Mouse (Mus musculus) layer of hippocampus, adult 9-11 months (tissue): Measurements from ENCODE around the gene Sp6.

Experiments used
- DNase-seq: peaks from one replicate; pipeline ENCODE4 v3.0.0; 2022

Gene Sp6

DNA sequence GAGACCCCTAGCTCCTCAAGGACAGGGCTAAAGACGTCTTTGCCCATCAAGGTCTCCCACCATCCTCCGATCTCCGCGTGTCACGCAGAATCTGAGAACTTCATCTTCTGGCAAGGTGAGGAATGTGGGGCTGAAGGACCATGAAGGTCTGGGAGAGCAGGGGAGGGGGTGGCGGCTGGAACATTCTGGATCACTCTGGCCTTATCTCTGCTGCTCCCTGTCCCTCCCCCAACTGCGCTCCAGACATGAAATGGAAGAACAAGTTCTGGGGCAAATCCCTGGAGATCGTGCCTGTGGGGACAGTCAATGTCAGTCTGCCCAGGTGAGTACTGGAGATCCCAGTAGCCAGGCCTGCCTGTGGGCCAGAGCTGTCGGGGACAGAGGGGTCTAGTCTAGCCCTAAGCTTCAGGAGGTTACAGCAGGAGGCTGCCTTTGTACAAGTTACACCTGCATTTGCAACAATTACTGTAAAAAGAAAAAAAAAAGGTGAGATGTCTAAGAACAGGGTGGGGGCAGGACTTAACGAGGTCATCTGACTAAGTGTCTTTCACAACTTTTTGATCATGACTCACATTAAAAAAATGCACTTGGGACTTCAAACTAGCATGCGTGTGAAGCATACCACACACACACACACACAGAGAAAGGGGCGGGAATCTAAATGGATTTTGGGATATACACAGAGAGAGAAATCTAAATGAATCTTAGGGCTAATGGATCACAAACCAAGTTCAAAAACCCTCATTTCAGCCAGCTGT, 52.5 kb downstream of the Sp6 start:
- no peak for DNase-seq

DNA sequence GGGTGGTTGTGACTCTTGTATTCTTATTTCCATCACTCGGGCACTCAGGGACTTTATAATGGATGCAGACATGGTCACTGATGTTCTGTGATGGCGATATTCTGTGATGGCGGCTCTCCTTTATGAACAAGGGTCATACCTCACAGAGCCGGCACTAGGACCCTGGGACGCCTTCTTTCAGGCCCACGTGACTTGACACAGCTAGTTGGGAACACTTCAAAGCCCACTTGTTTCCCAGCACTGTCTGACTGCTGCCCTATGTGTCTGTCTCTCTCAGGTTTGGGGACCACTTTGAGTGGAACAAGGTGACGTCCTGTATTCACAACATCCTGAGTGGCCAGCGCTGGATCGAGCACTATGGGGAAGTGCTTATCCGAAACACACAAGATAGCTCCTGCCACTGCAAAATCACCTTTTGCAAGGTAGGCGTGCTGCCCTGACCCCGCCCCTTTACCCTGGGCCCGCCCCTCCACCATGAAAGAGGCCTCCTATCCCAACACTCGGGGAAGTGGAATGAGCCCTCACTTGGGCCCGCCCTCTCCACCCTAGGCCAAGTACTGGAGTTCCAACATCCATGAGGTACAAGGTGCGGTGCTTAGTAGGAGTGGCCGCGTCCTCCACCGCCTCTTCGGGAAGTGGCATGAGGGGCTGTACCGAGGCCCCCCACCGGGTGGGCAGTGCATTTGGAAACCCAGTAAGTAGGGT, 53.6 kb downstream of the Sp6 start:
- no peak for DNase-seq

- DNase-seq = no peak
These were observed 56.1 kb downstream of the Sp6 start for GRCm38 (mm10) chr11:97069333-97069732.

GRCm38 (mm10) chr11:97069770-97070169, 56.6 kb downstream of the Sp6 start:
- DNase-seq = no peak

- no peak for DNase-seq
These were observed 57.9 kb downstream of the Sp6 start for GRCm38 (mm10) chr11:97071129-97071528.

DNA sequence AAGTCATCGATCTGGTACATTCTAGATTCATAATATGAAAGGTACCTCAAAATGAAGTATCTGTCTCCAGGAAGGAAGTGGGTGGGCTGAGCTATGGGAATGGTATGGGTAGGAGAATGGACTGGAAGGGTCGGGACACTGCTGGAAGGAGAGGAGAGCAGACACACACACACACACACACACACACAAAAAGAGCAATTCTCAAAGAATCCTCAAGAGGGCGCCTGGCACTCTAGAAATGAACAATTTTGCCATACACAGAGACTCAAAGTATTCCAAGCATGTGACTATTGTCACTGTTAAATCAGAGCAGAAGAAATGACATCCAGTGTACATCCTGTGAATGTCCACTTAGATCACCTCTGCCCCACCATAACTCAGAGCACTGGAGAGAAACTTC, 59.3 kb downstream of the Sp6 start:
- peak; percentile 66 for DNase-seq

DNA sequence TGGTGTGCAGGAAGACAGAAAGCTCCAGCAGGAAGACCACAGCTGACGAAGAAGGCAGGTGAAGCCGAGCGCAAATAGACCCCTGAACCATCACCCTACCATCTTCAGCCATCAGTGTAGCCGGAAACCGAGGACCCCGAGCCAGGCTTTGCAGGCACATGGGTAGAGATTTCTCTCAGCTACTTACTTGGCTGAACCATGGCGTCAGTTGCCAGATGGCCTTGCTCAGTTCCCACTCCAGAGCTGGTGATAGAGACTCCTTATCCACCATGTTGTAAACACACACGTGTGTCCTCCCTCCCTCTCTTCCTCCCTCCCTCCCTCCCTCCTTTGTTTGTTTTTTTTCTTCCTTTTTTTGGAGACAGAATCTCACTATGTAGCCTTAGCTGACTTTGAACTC, 61.0 kb downstream of the Sp6 start:
- DNase-seq = no peak
